Mouse (Mus musculus): ENCODE measurements around the gene Uvrag.

DNA sequence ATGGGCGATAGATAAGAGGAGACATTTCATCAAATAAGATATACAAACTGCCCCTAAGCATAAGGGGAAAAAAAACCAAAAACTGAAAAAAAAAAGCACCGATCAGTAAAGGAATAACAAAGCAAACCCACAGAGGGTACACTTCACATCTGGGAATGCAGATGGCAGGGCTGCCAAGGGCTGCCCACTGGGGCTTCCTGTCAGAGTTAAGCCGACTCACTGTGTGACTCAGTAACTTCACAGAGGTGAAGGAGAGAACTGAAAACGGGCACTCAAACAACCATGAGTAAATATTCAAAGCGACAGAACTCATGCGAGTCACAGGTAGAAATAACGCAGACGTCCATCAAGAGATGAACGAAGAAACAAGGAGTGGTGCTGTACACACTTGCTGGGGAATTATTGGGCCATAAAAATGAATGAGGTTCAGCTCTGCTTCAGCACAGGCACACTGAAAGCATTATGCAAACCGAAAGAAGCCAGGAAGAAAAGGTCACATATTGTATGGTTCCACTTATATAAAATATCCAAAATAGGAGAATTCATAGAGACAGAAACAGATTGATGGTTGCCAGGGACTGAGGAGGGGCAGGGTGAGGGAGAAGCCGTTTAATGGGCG is 164.0 kb downstream of the Uvrag start:
- TF ChIP-seq POLR2A (IDR thresholded peaks at IDR 0.05; ENCODE audit: borderline replicate concordance, extremely low read depth, insufficient read depth, insufficient read length, poor library complexity, severe bottlenecking) (no peak), CTCF (IDR thresholded peaks at IDR 0.05; ENCODE audit: borderline replicate concordance, extremely low read depth, insufficient read depth, insufficient read length) (no peak)

Measured in brain, embryonic 14.5 days (tissue).